Mouse (Mus musculus) olfactory bulb, adult 2 months (tissue): Measurements from ENCODE around the gene Akap13.

Experiments
- CTCF ChIP-seq: fragments of 200-500 bp; IDR thresholded peaks from 2 replicates; pipeline ENCODE4 v1.5.1; 2012; ENCODE audit warnings: low read depth, mild to moderate bottlenecking, low read length, moderate library complexity; ENCODE audit not compliant: insufficient read depth
- POLR2A ChIP-seq: fragments of 200-500 bp; IDR thresholded peaks from 2 replicates; pipeline ENCODE4 v1.6.1; 2012; ENCODE audit warnings: mild to moderate bottlenecking, low read depth, low read length, moderate library complexity; ENCODE audit not compliant: insufficient read depth

DNA sequence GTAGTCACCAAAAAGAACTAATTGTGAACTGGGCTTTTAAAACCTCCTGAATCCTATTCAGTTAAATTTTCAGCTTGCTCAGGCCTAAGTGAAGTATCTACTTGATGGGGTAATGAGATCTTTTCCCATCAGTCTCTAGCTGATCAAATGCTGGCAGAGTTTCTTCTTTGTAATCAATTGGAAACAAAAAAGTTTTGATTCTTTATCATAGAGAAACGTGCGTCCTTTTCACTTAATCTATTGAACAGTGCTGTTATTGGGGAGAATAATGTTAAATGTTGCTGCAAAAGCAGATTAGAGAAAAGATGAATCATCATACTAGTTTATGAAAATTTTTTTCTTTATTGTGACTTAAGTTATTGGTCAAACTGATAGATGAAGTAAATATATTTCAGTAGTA is 142.5 kb downstream of the Akap13 start:
- no peak for TF ChIP-seq CTCF
- no peak for TF ChIP-seq POLR2A
